8 mouse cellular contexts compared by ENCODE assay signal in the genomic region with DNA sequence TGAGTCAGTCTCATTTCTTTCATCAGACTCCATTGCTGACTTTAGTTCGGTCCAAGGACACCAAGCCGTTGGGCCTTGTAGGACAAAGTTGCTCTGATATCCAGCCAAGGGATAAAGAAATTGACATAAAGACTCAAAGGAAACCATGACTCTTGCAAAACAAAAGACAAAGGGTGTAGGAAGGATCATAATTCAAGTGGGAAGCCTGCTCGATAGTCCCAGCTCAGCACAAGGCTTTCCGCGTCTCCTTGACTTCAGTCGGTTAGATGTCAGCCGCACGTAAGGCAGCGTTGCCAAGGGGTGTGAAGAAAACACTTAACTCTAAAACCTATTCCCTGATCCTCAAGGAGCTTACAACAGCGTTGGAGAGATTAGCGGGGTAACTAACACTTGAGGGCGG. TPM values are rescaled to one million over a fixed set of nuclear protein-coding genes. Genes with fewer than 3 reads are reported as not detected.
A peak's percentile ranks its signal among the peaks of the same experiment; 100 is the strongest.
DNase-seq lines count a peak whose midpoint lies in the region; ATAC-seq and TF ChIP-seq lines count a peak whose summit lies in the region.

No protein-coding gene starts in this region.

- no peak for TF ChIP-seq CTCF in liver, embryonic 14.5 days (IDR thresholded peaks at IDR 0.05; ENCODE audit: low read depth)

- ATAC-seq in forebrain, embryonic 14.5 days, result no peak; the same call in 1 of the 2 replicates
- ATAC-seq in liver, embryonic 14.5 days (ENCODE audit: insufficient read depth), result no peak; the same call in 1 of the 2 replicates

- H3K36me3 ChIP-seq in forebrain, embryonic 14.5 days (ENCODE audit: control insufficient read depth, insufficient read depth, low read length), result no peaks in the 10 kb centered on the region
- no peaks in the 10 kb centered on the region for H3K36me3 ChIP-seq in liver, embryonic 14.5 days (replicated peaks; ENCODE audit: control insufficient read depth, insufficient read depth, low read depth)

- DNase-seq in gastrocnemius, postnatal 14 days, result peak; percentile 11
- no peak for DNase-seq in gastrocnemius, postnatal 10 days
- DNase-seq in 3T3-L1 (ENCODE audit: low read depth, low spot score), result peak; percentile 3
- DNase-seq in forebrain, embryonic 14.5 days (ENCODE audit: low spot score), result no peak
- no peak for DNase-seq in liver, embryonic 14.5 days (ENCODE audit: low read depth in 3 of 3, low spot score in 3 of 3)
- no peak for DNase-seq in right cerebral cortex, postnatal 14 days
- DNase-seq in embryo, embryonic 11 days, result no peak
- no peak for DNase-seq in MN1 (ENCODE audit: low spot score)

- WGBS in forebrain, embryonic 14.5 days, result 59% methylated on average over 12 of the region's 12 CpGs
- 78% methylated on average over 12 of the region's 12 CpGs for WGBS in liver, embryonic 14.5 days (ENCODE audit: insufficient replicate concordance)

- H3K4me3 ChIP-seq in forebrain, embryonic 14.5 days (ENCODE audit: low read depth, low read length), result peak overlapping the region; percentile 78
- H3K4me3 ChIP-seq in liver, embryonic 14.5 days (ENCODE audit: insufficient read depth in 1 of 2, low read depth in 2 of 2, low read length in 2 of 2), result no peak overlapping the region

- 0 out of 2 replicates have a peak overlapping the region, but pooled peaks have one; percentile 82 for H3K27ac ChIP-seq in forebrain, embryonic 14.5 days (ENCODE audit: low read depth, low read length)
- H3K27ac ChIP-seq in liver, embryonic 14.5 days, result no peak overlapping the region

- no peaks in the 10 kb centered on the region for H3K27me3 ChIP-seq in forebrain, embryonic 14.5 days (replicated peaks; ENCODE audit: control insufficient read depth, insufficient read depth, low read length)
- H3K27me3 ChIP-seq in liver, embryonic 14.5 days (ENCODE audit: control insufficient read depth, insufficient read depth, low read length), result no peaks in the 10 kb centered on the region; the same call in 1 of the 2 replicates

- TF ChIP-seq EP300 in liver, embryonic 14.5 days (IDR thresholded peaks at IDR 0.05; ENCODE audit: low read depth), result no peak

- peak overlapping the region; percentile 96 for H3K9ac ChIP-seq in forebrain, embryonic 14.5 days (ENCODE audit: low read length)
- H3K9ac ChIP-seq in liver, embryonic 14.5 days (replicated peaks), result no peak overlapping the region

- intact Hi-C loops in gastrocnemius, postnatal 14 days (cut with DNase I; ENCODE audit: low total_unique reads), result no loop called here

- no peaks in the 10 kb centered on the region for H3K9me3 ChIP-seq in forebrain, embryonic 14.5 days (replicated peaks; ENCODE audit: control insufficient read depth, low read length)
- H3K9me3 ChIP-seq in liver, embryonic 14.5 days (ENCODE audit: control insufficient read depth, low read length), result no peaks in the 10 kb centered on the region

- peaks cover 4% of the 10 kb centered on the region; the same call in 1 of the 2 replicates for H3K4me1 ChIP-seq in forebrain, embryonic 14.5 days (ENCODE audit: control insufficient read depth, insufficient read depth, low read length)
- H3K4me1 ChIP-seq in liver, embryonic 14.5 days (replicated peaks; ENCODE audit: control insufficient read depth in 2 of 2, insufficient read depth in 2 of 2, low read length in 1 of 2), result peaks cover 3 to 4% of the 10 kb centered on the region in 2 experiments; a peak in 1 of 4 replicates

- peak overlapping the region; percentile 66 for H3K4me2 ChIP-seq in forebrain, embryonic 14.5 days (ENCODE audit: low read length)
- H3K4me2 ChIP-seq in liver, embryonic 14.5 days (ENCODE audit: low read depth), result peak overlapping the region; percentile 70

RNA-seq across cellular contexts. Expression of gene Cntln, which starts 0.5 kb away (rescaled TPM):
- 1 to 10 TPM; 3.5 to 4.0 TPM for total RNA-seq in gastrocnemius, postnatal 14 days (2021)
- 1 to 10 TPM; 5.6 to 6.3 TPM for total RNA-seq in gastrocnemius, postnatal 10 days (2021)
- polyA plus RNA-seq in forebrain, embryonic 14.5 days (2014; fragmentation: Nextera tagmentation; extraction: Ambion mirVana), result 5.9 and 6.9 TPM in 2 replicates
- polyA plus RNA-seq in liver, embryonic 14.5 days (2012; rRNA removed), result 1.1 and 1.7 TPM in 2 replicates
- 1.5 and 1.6 TPM in 2 replicates for polyA plus RNA-seq in liver, embryonic 14.5 days (2014; fragmentation: Nextera tagmentation; extraction: Ambion mirVana)

Comparison
In these comparisons a context has a peak if more than half of its experiments do, and no peak if none do; other contexts are left out.
1. DNase-seq: peak in gastrocnemius, postnatal 14 days (single experiment) and 3T3-L1 (single experiment); none in gastrocnemius, postnatal 10 days (single experiment), forebrain, embryonic 14.5 days (single experiment), liver, embryonic 14.5 days (0 of 3), right cerebral cortex, postnatal 14 days (single experiment), embryo, embryonic 11 days (single experiment) and MN1 (single experiment).